Mouse (Mus musculus) pancreas, adult 10 weeks (tissue): Measurements from ENCODE around the gene Mrpl9. TPM values are rescaled to one million over a fixed set of nuclear protein-coding genes. Genes with fewer than 3 reads are reported as not detected.

ENCODE experiments used
- polyA plus RNA-seq: library from polyadenylated mRNA; stranded (reverse); fragments of 350-450 nt; fragmentation: Illumina TruSeq; extraction: RNeasy Lipid Tissue Mini Kit (QIAGEN cat#74804); gene quantifications from one replicate; pipeline ENCODE4 v1.2.3, GENCODE M21; 2015; ENCODE audit warnings: low read depth, low replicate concordance; ENCODE audit not compliant: insufficient read depth

Mrpl9 gene
- polyA plus RNA-seq = 8.4 TPM

DNA sequence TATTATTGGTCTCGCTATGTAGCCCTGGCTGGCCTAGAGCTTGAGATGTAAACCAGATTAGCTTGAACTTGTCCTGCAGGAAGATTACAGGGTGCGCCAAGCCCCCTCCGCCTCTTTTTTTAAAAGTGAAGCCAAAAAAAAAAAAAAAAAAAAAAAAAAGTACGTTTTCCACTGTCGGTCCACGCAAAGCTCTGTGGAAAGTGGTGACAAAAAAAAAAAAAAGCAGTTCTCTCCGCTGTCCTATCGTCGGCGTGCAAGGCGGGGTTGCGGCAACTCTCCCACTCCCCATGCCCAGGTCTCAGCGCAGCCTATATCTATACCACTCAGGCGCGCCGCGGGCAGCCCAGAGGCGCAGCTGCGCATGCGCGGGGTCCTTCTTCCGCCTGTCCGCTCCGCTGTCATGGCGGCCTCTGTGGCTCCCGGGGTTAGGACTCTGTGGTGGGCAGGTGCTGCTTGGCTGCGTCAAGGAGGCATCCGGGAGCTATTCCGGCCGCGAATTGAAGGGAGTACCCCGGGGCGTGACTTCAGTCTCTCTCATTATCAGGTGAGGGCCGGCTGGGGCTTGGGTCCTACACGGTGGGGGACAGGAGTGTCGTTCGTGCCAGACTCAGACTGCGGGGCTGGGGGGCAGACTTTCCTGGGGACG, at the start of gene Mrpl9:
Gene Mrpl9 (plus strand): TSS at position 368 of the 646 bp plus-strand sequence.

DNA sequence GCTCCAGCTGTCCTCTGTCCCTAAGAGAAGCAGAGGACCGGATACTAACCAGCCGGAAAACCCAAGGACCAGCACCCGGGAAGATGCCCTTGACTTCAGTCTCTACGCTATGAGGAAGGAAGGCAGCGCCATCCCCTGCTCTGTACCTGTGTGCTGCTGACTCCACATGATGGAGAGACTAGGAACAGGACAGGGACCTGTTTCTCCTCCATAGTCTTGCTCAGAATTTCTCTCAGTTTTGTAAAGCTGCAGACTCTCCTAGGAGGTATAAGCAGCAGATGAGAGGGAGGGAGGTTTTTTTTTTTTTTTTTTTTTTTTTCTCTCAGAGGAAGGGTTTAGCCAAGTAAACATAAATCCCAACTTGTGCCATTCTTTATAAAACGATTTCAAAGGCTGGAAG, 44.9 kb upstream of the Mrpl9 start, which contains the start of gene Lingo4:
Gene Lingo4 (plus strand): TSS at position 301 of the 400 bp plus-strand sequence.

GRCm38 (mm10) chr3:94413031-94413679, 30.0 kb upstream of the Mrpl9 start, which contains the start of gene Tdrkh:
TSS of gene Tdrkh (plus strand) at chr3:94413273.

GRCm38 (mm10) chr3:94443597-94443964, 463 bp downstream of the Mrpl9 start, which contains the start of gene Oaz3:
TSS of gene Oaz3 (minus strand) at chr3:94443915.

GRCm38 (mm10) chr3:94477981-94478422, 34.9 kb downstream of the Mrpl9 start, which contains the start of gene Celf3:
TSS of gene Celf3 (plus strand) at chr3:94478295.

DNA sequence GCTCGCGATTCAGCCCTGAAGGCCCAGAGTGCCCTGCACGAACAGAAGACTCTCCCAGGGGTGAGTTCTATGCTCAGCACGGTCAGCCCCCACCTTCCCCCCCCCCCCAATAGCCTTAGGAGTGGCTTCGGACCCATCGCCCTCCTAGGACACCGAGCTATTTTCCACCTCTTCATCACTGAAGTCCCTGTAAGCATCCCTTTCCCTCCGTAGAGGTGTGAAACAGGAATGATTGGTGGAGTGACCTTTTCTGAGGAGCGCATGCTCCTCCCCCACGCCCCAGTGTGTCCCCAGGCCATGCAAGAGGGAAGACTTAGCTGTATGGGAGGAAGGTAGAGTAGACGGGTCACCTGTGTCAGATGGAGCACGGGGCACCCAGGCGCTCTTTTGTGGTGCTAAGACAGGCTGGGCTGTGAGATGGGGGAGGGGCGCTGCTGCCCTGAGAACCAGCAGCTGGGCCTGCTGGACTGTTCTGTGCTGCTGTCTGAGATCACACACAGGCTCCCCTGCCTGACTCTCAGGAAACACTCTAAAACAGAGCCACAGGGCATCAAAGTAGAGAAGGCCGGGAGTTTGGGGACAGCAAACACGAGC, 37.3 kb downstream of the Mrpl9 start, which contains the start of gene Riiad1:
Gene Riiad1 (minus strand): TSS at position 51 of the 594 bp plus-strand sequence.

Other genes starting within 250 kb of the Mrpl9 start
- not detected for gene Gm5286, start 246.6 kb upstream of the Mrpl9 start, polyA plus RNA-seq
- gene Gm4778, start 179.3 kb upstream of the Mrpl9 start, polyA plus RNA-seq = not detected
- 2.6 TPM for gene Them4, start 133.2 kb upstream of the Mrpl9 start, polyA plus RNA-seq
- gene Them5, start 101.2 kb upstream of the Mrpl9 start, polyA plus RNA-seq = not detected
- not detected for gene C2cd4d, start 80.9 kb upstream of the Mrpl9 start, polyA plus RNA-seq
- 7.6 TPM for gene Rorc, start 70.5 kb upstream of the Mrpl9 start, polyA plus RNA-seq
- gene Lingo4, start 44.8 kb upstream of the Mrpl9 start, polyA plus RNA-seq = 0.42 TPM
- 1.6 TPM for gene Tdrkh, start 30.0 kb upstream of the Mrpl9 start, polyA plus RNA-seq
- gene Oaz3, start 597 bp downstream of the Mrpl9 start, polyA plus RNA-seq = not detected
- 16.1 TPM for gene Celf3, start 35.0 kb downstream of the Mrpl9 start, polyA plus RNA-seq
- not detected for gene Riiad1, start 37.0 kb downstream of the Mrpl9 start, polyA plus RNA-seq
- gene Snx27, start 139.4 kb downstream of the Mrpl9 start, polyA plus RNA-seq = 4.2 TPM
- not detected for gene Gm10972, start 199.8 kb downstream of the Mrpl9 start, polyA plus RNA-seq
- 3.9 TPM for gene Tuft1, start 215.6 kb downstream of the Mrpl9 start, polyA plus RNA-seq